Mouse (Mus musculus): ENCODE data around the gene Mettl16. TPM values are rescaled to one million over a fixed set of nuclear protein-coding genes. Genes with fewer than 3 reads are reported as not detected.

Mettl16 gene
- polyA plus RNA-seq, 1 experiment from 2014 or later: 46.2 TPM

DNA sequence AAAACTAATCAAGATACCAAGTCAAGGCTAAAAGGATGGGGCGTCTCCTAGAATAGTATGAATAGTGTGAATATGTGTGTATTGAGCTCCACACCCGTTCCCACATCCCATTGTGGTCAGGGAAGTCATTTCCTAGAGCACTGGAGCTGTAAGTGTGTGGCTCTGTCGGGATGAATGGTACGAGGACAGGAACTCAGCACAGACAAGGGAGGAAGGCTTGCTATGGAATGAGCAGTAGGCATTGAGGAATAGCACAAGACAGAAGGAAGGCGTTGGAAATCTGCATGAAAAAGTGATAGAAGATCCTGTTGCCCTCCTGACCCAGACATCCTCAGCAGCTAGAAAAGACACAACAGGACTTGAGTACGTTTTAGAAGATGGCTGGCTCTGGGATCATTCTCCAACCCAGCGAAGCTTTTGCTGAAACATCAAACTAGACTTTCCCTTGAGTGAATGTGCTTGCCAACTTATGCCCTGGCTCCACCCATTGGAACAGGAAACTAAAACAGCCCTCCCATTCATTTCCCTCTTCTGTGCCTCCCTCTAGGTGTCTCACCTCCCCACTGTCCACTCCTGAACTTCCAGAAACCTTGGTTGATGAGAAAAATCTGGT, 57.3 kb downstream of the Mettl16 start:
- Histone ChIP-seq H3K4me1 (peaks cover 15% of the 10 kb centered on the region), H3K27me3 (replicated peaks) (peaks cover 4% of the 10 kb centered on the region; the same call in 1 of the 2 replicates), H3K9me3 (no peaks in the 10 kb centered on the region), H3K4me2 (replicated peaks) (no peak overlapping the region), H3K4me3 (no peak overlapping the region), H3K9ac (no peak overlapping the region), H3K36me3 (peaks cover 3% of the 10 kb centered on the region; the same call in 1 of the 2 replicates), H3K27ac (no peak overlapping the region)
- ATAC-seq (ENCODE audit: low FRiP score, low read depth): no peak
- WGBS: 76% methylated on average over 7 of the region's 7 CpGs

DNA sequence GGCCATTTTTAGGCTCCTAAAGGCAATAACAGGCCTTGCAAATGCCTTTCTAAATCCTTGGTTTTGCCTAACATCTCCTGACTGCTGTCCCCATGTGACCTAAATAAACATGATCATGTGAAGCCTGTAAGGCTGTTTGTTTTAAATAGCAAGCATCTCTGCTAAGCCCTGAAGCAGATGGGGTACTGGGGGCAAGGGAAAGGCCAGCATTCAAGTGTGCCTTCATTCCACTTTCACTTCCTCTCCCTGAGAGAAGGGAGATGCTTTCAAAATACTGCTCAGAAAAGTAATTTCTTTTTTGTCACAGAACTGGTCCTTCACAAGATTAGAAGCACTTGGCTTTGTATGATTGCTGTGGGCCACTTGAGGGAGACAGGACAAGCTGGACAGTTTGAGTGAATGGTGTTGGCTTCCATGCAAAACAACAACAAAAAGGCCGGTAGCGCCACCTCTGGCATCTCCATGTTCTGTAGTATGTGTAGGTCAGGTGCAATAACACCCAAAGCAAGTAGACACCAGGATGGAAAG, 57.8 kb downstream of the Mettl16 start:
- Histone ChIP-seq H3K27me3 (replicated peaks) (peaks cover 4% of the 10 kb centered on the region; the same call in 1 of the 2 replicates), H3K4me2 (replicated peaks) (0 out of 2 replicates have a peak overlapping the region, but pooled peaks have one; percentile 90), H3K4me3 (no peak overlapping the region), H3K27ac (no peak overlapping the region), H3K4me1 (peaks cover 21% of the 10 kb centered on the region), H3K9ac (no peak overlapping the region), H3K9me3 (no peaks in the 10 kb centered on the region), H3K36me3 (peaks cover 3% of the 10 kb centered on the region; the same call in 1 of the 2 replicates)
- no peak for ATAC-seq (ENCODE audit: low FRiP score, low read depth)
- WGBS: 27% methylated on average over 2 of the region's 2 CpGs

DNA sequence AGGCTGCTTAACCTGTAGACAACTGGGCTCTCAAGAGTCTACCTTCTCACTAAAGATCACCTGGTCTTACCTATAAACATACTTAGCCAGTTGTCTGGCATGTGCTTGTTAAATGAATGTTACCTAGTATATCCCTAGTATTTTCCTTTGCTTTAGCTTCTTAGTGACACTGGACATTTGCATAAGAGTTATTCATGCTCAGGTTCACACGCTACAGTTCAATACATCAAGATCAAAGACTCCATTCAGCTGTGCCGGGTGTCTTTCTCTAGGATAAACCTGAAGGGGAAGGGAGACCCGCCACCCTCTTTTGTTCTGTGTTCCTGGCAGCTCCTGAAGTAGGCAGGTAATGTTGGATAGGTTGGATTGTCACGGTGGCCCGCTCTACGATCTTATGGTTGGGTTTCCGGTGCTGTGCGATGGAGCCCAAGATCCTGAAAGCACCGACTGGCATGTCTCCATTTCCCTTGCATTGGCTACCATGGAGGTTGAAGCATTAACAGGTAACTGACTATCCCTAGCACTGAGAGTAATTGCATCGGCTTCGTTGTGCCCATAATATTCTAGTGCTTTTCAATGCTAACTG, 58.4 kb downstream of the Mettl16 start:
- H3K4me2 ChIP-seq (replicated peaks): peak overlapping the region; percentile 90
- H3K9ac ChIP-seq: no peak overlapping the region
- 12% methylated on average over 11 of the region's 11 CpGs for WGBS
- no peak overlapping the region for H3K4me3 ChIP-seq
- no peaks in the 10 kb centered on the region for H3K9me3 ChIP-seq
- H3K27me3 ChIP-seq (replicated peaks): peaks cover 4% of the 10 kb centered on the region; the same call in 1 of the 2 replicates
- peaks cover 3% of the 10 kb centered on the region; the same call in 1 of the 2 replicates for H3K36me3 ChIP-seq
- ATAC-seq (ENCODE audit: low FRiP score, low read depth): no peak
- peaks cover 27% of the 10 kb centered on the region for H3K4me1 ChIP-seq
- H3K27ac ChIP-seq: no peak overlapping the region

DNA sequence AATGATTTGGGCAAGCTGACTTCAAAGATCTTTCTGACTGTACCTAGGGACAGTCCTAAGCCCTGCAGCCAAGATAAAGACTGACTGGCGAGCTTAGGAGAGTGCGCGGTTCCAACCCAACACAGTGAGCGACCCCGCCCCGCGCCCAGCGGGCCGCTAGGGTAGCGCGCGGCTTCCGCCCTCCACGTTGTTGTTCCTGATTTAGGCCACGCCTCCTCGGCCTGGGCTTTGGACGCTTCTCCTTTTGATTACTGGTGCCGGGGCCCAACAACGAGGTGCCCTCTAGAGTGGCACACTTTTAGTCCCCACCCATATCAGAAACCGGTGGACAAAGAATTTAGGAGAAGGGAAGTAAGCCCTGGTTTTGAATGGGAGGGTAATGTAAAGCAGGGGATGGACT, 59.2 kb downstream of the Mettl16 start:
- peaks cover 30% of the 10 kb centered on the region for H3K4me1 ChIP-seq
- H3K9me3 ChIP-seq: no peaks in the 10 kb centered on the region
- under 1% methylated on average over 20 of the region's 20 CpGs for WGBS
- peaks cover 4% of the 10 kb centered on the region; the same call in 1 of the 2 replicates for H3K27me3 ChIP-seq (replicated peaks)
- peak overlapping the region; percentile 42 for H3K9ac ChIP-seq
- peak overlapping the region; percentile 90 for H3K4me2 ChIP-seq (replicated peaks)
- peak overlapping the region; percentile 50; the same call in 1 of the 2 replicates for H3K27ac ChIP-seq
- peak; percentile 46 for ATAC-seq (ENCODE audit: low FRiP score, low read depth)
- H3K4me3 ChIP-seq: peak overlapping the region; percentile 89
- no peaks in the 10 kb centered on the region for H3K36me3 ChIP-seq

DNA sequence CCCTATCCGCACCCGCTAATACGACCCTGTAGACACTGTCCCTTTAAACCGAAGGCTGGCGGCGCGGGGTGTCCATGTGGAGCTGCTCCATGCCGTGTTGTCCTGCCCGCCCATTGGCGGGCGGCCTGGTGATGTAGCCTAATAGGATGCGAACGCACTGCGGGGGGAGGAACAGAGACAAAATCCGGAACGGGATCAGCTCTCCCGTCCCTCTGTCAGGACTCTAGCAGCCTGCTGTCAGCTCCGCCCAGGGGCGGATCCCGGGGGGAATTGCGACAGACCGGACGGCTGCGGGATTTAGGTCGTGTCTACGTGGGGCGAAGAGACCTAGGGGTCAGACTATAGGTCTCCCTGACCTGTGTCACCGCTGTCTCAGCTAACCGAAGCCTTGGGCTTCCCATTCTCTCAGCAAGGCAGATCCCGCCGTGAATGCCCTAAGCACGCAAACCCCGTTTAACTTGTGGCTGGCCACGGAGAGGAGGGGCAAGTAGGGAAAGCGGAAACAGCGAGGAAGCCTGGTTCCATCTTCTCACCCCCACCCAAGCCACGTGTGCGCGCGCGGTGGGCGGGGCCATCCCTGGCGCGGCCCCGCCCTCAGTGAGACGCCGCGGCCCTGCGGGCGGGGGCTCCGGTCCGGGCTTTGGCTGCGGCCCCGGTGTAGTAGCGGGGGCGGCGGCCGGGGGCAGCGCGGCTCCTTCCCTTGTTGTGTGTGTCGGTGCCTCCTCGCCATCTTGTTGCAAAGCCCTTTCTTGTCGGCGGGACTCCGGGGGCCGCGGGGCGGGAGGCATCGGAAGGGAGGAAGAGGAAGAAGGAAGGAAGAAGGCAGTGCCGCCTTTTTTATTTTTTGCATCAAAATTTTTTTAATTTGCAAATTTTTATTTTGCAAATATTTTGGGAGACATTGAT, 59.9 kb downstream of the Mettl16 start, which contains the start of gene Mnt:
Gene Mnt (plus strand): TSS at position 665 of the 906 bp plus-strand sequence.
- Histone ChIP-seq H3K4me1 (peaks cover 32% of the 10 kb centered on the region), H3K9ac (peak within 1 kb of the TSS; percentile 92), H3K27ac (peak within 1 kb of the TSS; percentile 88), H3K4me2 (replicated peaks) (peak within 1 kb of the TSS; percentile 90), H3K4me3 (peak within 1 kb of the TSS; percentile 89), H3K27me3 (replicated peaks) (peaks cover 4% of the 10 kb centered on the region; the same call in 1 of the 2 replicates), H3K9me3 (no peaks in the 10 kb centered on the region), H3K36me3 (no peaks in the 10 kb centered on the region)
- WGBS: under 1% methylated on average over 70 of the region's 70 CpGs
- peak; percentile 90 for ATAC-seq (ENCODE audit: low FRiP score, low read depth)

DNA sequence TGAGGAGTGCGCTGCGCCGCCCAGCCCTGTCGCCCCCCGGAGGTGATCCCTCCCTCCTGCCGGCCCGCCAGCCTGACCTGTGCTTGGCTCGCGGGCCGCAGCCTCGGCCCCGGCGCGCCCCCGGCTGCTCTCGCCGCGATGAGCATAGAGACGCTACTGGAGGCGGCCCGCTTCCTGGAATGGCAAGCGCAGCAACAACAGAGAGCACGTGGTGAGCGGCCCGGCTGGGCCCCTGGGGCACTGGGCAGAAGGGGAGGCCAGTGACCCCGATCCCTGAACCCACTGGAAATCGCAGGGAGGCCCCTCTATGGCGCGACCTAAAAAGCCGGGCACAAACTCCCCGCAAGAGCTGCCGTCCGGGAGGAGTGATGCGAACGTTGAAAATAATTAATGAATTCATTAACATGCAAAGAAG, 60.6 kb downstream of the Mettl16 start:
- WGBS: under 1% methylated on average over 35 of the region's 35 CpGs
- no peaks in the 10 kb centered on the region for H3K36me3 ChIP-seq
- H3K4me1 ChIP-seq: peaks cover 34% of the 10 kb centered on the region
- peak overlapping the region; percentile 88 for H3K27ac ChIP-seq
- no peaks in the 10 kb centered on the region for H3K9me3 ChIP-seq
- peak overlapping the region; percentile 92 for H3K9ac ChIP-seq
- peak overlapping the region; percentile 90 for H3K4me2 ChIP-seq (replicated peaks)
- H3K27me3 ChIP-seq (replicated peaks): peaks cover 4% of the 10 kb centered on the region; the same call in 1 of the 2 replicates
- peak overlapping the region; percentile 89 for H3K4me3 ChIP-seq
- ATAC-seq (ENCODE audit: low FRiP score, low read depth): peak; percentile 3

DNA sequence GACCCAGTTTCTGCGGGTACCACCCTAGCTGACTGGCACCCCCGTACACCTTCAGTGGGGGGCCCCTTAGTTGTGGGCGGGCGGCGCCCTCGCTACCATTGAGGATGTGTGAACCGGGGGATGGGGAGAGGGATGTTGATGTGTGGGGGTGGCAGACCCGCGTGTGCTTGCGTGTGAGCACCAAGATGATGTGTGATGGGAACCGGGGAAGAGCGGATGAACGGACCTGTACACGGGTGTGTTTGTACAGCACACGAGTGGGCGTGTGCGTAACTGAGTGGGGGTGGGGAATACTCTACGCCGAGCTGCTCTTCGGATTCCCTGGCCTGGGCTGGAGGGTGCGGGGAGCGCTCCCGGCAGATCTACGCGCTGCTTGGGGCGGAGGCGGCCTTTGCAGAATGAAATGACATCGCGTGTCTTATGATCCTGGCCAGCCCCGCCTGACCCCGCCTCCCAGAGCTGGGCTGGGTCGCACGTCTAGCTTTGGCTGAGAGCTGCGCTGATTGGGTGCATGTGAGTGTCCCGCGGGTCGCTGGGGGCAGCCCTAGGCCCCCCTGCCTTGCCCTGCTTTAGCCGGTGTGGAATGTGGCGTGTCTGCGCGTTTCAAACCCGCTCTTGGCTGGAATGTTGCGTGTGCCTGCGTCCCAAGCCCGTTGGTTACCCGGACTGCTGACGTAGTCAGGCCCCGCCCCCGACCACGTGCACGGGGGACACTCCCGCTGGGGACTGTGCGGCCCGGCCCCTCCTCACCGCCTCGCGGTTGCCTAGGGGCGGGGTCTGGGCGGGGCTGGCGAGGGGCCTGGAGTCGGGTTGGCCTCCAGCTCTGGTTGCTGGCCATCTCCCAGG, 61.2 kb downstream of the Mettl16 start:
- Histone ChIP-seq H3K4me1 (peaks cover 39% of the 10 kb centered on the region), H3K9me3 (no peaks in the 10 kb centered on the region)

DNA sequence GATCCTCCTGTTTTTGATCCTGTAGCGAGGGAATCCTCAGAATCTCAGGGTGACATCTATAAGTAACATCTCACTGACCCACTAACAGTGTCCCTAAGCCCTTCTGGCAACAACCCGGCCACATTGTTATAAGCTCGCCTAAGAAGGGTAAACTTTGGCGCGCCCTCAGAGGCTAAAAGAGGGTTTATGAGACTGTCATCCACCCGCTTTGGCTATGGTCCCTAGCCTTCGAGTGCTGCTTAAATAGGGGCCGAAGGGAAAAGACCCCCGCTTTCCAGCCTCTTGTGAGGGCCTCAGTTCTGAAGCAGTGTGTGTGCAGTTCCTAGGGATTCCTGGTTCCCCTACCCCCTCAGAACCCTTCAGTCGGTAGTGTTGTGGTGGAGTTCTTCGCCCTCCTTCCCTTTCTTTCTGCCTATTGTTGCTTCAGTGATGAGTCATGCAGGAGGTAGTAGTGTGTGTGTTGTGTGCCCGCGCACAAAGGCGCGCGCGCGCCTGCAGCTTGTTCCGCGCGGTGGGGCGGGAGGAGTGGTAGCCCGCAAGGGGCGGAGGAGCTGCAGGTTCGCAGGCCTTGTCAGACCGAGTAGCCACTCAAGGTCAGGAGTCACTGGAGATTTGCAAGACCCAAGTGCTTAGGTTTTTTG, 62.0 kb downstream of the Mettl16 start:
- H3K9ac ChIP-seq: peak overlapping the region; percentile 92
- H3K4me1 ChIP-seq: peaks cover 47% of the 10 kb centered on the region
- H3K9me3 ChIP-seq: no peaks in the 10 kb centered on the region
- under 1% methylated on average over 26 of the region's 26 CpGs for WGBS
- peaks cover 4% of the 10 kb centered on the region; the same call in 1 of the 2 replicates for H3K27me3 ChIP-seq (replicated peaks)
- ATAC-seq (ENCODE audit: low FRiP score, low read depth): no peak
- peak overlapping the region; percentile 89 for H3K4me3 ChIP-seq
- H3K4me2 ChIP-seq (replicated peaks): peak overlapping the region; percentile 90
- peak overlapping the region; percentile 26 for H3K27ac ChIP-seq
- H3K36me3 ChIP-seq: 0 out of 2 replicates have a peak, but pooled peaks cover 5% of the 10 kb centered on the region

More for the DNA sequence above, 61.2 kb downstream of the Mettl16 start:
- peak overlapping the region; percentile 92 for H3K9ac ChIP-seq
- H3K4me2 ChIP-seq (replicated peaks): peak overlapping the region; percentile 90
- 0 out of 2 replicates have a peak, but pooled peaks cover 5% of the 10 kb centered on the region for H3K36me3 ChIP-seq
- under 1% methylated on average over 61 of the region's 61 CpGs for WGBS
- ATAC-seq (ENCODE audit: low FRiP score, low read depth): peak; percentile 72
- peak overlapping the region; percentile 89 for H3K4me3 ChIP-seq
- H3K27ac ChIP-seq: peak overlapping the region; percentile 88
- H3K27me3 ChIP-seq (replicated peaks): peaks cover 4% of the 10 kb centered on the region; the same call in 1 of the 2 replicates

DNA sequence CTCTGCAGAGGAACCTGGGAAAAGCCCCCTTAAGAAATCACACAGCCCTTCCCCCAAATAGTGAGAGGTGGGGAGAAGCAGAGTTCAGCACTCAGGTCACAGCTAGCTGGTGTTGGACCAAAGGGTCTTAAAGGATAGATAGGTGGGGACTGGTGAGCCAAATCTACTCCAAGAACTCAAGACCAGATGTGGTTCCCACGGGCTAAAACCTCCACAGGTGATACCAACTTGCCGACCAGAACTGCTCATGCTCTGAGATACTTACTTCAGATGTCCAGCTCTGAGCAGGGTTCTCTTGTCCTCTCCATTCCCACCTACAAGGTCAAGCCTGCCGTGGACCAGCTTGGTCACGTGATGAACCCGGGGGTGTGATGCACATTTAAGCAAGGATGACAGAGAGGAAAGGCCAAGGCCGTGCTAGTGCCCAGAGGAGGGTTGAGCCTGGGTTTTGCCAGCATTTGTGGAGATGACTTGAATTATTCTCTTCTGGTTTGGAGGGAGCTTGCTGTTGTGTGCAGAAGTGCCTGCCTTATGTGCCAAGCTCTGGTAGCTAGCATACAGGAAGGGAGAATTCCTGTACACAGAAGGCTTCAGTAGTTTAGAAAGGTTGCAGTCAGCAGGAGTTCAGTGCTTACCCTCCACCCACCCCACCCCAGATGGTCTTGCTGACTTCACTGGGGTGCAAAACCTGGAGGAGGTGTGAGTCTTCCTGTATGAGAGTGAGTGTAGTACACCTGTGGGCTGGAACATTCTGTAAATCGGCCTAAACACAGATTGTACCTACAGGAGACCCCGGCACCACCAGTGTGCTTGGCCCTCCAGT, 63.1 kb downstream of the Mettl16 start:
- peaks cover 55% of the 10 kb centered on the region for H3K4me1 ChIP-seq
- H3K36me3 ChIP-seq: 0 out of 2 replicates have a peak, but pooled peaks cover 5% of the 10 kb centered on the region
- 87% methylated on average over 8 of the region's 8 CpGs for WGBS
- H3K9ac ChIP-seq: peak overlapping the region; percentile 92; the same call in 1 of the 2 replicates
- peak overlapping the region; percentile 90 for H3K4me2 ChIP-seq (replicated peaks)
- H3K27ac ChIP-seq: no peak overlapping the region
- no peaks in the 10 kb centered on the region for H3K9me3 ChIP-seq
- ATAC-seq (ENCODE audit: low FRiP score, low read depth): no peak
- H3K4me3 ChIP-seq: no peak overlapping the region
- no peaks in the 10 kb centered on the region for H3K27me3 ChIP-seq (replicated peaks)

DNA sequence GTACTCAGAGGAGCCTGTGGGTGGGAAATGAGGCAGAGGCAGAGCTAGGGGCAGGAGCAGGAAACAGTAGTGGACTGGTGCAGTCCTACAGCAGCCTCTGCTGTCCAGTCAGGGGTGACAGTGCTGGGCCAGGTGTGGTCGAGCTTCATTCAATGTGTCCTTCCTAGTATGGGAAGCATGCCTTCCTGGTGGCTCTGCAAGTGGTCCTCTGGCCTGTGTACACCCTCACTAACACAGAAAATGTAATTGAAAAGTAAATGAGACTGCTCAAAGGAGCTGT, 63.7 kb downstream of the Mettl16 start:
- peak overlapping the region; percentile 18 for H3K4me2 ChIP-seq (replicated peaks)
- H3K9me3 ChIP-seq: no peaks in the 10 kb centered on the region
- H3K9ac ChIP-seq: 0 out of 2 replicates have a peak overlapping the region, but pooled peaks have one; percentile 13
- H3K4me1 ChIP-seq: peaks cover 52% of the 10 kb centered on the region
- no peak overlapping the region for H3K27ac ChIP-seq
- 83% methylated on average over 1 of the region's 1 CpGs for WGBS
- ATAC-seq (ENCODE audit: low FRiP score, low read depth): no peak
- no peak overlapping the region for H3K4me3 ChIP-seq
- H3K27me3 ChIP-seq (replicated peaks): no peaks in the 10 kb centered on the region
- H3K36me3 ChIP-seq: 0 out of 2 replicates have a peak, but pooled peaks cover 5% of the 10 kb centered on the region
